Mouse (Mus musculus): ENCODE measurements around the gene Apip. TPM values are rescaled to one million over a fixed set of nuclear protein-coding genes. Genes with fewer than 3 reads are reported as not detected.

Apip gene
- polyA plus RNA-seq, 1 experiment: 7.1 TPM

DNA sequence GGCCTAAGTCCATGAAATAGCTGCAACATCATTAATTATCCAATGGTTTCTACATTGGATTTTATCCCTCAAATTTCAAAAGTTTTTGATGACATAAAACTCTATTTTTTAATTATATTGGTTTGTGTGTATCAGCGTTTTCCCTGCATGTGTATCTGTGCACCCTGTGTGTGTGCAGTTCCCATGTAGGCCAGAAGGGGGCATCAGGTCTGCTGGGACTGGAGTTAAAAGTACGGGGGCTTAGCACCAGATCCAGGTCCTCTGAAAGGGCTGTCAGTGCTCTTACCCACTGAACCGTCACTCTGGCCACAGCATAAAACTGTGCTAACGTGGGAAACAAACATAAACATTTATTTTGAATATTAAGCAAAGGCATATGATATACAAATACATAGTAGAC is 14.6 kb downstream of the Apip start:
- no peak for TF ChIP-seq CTCF (IDR thresholded peaks at IDR 0.05; ENCODE audit: extremely low read depth, insufficient read depth, insufficient read length, insufficient replicate concordance)
- TF ChIP-seq POLR2A (IDR thresholded peaks at IDR 0.05; ENCODE audit: low read depth, low read length): no peak
- WGBS: 97% methylated on average over 4 of the region's 4 CpGs
- no peak overlapping the region for H3K4me3 ChIP-seq (ENCODE audit: extremely low read depth, insufficient read depth, insufficient read length)

DNA sequence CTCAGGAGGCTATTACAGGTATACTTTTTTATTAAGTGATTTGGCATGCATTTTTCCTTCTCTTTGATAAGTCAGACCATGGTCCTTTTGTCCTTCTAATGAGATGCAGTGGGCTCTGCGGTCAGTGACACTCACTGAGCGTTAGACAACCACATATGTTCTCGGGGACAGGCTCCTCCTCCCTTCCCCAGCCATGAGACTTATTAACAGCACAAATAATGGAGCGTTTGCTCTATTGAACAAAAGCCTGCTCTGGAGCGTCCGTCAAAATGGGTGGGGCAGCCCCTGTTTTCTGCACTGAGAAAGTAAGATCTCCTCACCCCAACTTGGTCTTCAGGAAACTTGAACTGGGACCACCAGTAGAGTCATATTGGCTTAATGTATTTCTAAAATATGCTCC is 16.0 kb downstream of the Apip start:
- DNase-seq (ENCODE audit: low read depth in 1 of 2, low spot score in 2 of 2): no peak
- H3K36me3 ChIP-seq (ENCODE audit: control insufficient read depth, insufficient read depth, low read length): peaks cover 6% of the 10 kb centered on the region
- WGBS: 94% methylated on average over 6 of the region's 6 CpGs
- no peaks in the 10 kb centered on the region for H3K27me3 ChIP-seq (ENCODE audit: control insufficient read depth, insufficient read depth, low read length)
- no peaks in the 10 kb centered on the region for H3K4me1 ChIP-seq (ENCODE audit: control insufficient read depth, insufficient read depth, insufficient read length)
- H3K27ac ChIP-seq (ENCODE audit: insufficient read depth, low read length): no peak overlapping the region
- TF ChIP-seq CTCF (IDR thresholded peaks at IDR 0.05; ENCODE audit: extremely low read depth, insufficient read depth, insufficient read length, insufficient replicate concordance) (no peak), POLR2A (IDR thresholded peaks at IDR 0.05; ENCODE audit: low read depth, low read length) (no peak)
- no peak overlapping the region for H3K4me3 ChIP-seq (ENCODE audit: extremely low read depth, insufficient read depth, insufficient read length)

More for the DNA sequence above, 14.6 kb downstream of the Apip start:
- peaks cover 2% of the 10 kb centered on the region for H3K36me3 ChIP-seq (ENCODE audit: control insufficient read depth, insufficient read depth, low read length)
- no peak for DNase-seq (ENCODE audit: low read depth in 1 of 2, low spot score in 2 of 2)
- no peaks in the 10 kb centered on the region for H3K4me1 ChIP-seq (ENCODE audit: control insufficient read depth, insufficient read depth, insufficient read length)
- H3K27me3 ChIP-seq (ENCODE audit: control insufficient read depth, insufficient read depth, low read length): no peaks in the 10 kb centered on the region
- no peak overlapping the region for H3K27ac ChIP-seq (ENCODE audit: insufficient read depth, low read length)

DNA sequence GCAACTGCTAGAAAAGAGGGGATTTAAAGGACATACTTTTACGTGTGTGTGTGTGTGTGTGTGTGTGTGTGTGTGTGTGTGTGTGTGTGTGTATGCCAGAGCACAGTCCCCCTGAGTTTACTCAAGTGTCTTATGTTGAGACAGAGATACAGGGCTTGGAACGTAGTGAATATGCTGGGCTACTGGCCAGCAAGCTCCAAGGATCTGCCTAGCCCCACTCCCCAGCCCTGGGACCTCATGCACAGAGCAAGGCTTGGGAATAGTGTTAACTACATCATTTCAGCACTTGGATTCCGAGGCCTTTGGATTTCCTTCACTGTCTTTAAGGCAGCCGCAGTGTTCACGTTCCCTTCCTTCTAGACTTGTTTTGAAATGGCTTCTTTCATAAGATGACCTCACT is 29.1 kb downstream of the Apip start:
- Histone ChIP-seq H3K4me1 (ENCODE audit: control insufficient read depth, insufficient read depth, insufficient read length) (no peaks in the 10 kb centered on the region), H3K27me3 (ENCODE audit: control insufficient read depth, insufficient read depth, low read length) (no peaks in the 10 kb centered on the region), H3K27ac (ENCODE audit: insufficient read depth, low read length) (no peak overlapping the region), H3K36me3 (ENCODE audit: control insufficient read depth, insufficient read depth, low read length) (no peaks in the 10 kb centered on the region), H3K4me3 (ENCODE audit: extremely low read depth, insufficient read depth, insufficient read length) (no peak overlapping the region)
- no peak for DNase-seq (ENCODE audit: low read depth in 1 of 2, low spot score in 2 of 2)
- TF ChIP-seq POLR2A (IDR thresholded peaks at IDR 0.05; ENCODE audit: low read depth, low read length): no peak
- no peak for TF ChIP-seq CTCF (IDR thresholded peaks at IDR 0.05; ENCODE audit: extremely low read depth, insufficient read depth, insufficient read length, insufficient replicate concordance)
- WGBS: 86% methylated on average over 5 of the region's 5 CpGs

DNA sequence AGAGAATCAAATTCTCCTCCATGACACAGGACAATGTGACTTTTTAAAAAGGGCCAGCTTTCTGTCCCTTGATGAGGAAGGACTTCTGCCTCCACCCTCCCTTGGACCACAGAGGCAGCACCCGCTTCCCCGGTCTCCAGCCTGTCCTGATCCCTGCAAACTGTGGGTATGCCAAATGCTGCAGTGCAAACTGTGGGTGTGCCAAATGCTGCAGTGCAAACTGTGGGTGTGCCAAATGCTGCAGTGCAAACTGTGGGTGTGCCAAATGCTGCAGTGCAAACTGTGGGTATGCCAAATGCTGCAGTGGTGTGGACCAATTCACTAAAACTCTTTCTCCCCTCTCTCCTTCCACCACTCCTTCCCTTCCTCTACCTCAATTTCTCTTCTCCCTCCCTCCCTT is 32.7 kb downstream of the Apip start:
- no peak for DNase-seq (ENCODE audit: low read depth in 1 of 2, low spot score in 2 of 2)
- H3K27ac ChIP-seq (ENCODE audit: insufficient read depth, low read length): no peak overlapping the region
- no peaks in the 10 kb centered on the region for H3K27me3 ChIP-seq (ENCODE audit: control insufficient read depth, insufficient read depth, low read length)
- H3K4me3 ChIP-seq (ENCODE audit: extremely low read depth, insufficient read depth, insufficient read length): no peak overlapping the region
- H3K36me3 ChIP-seq (ENCODE audit: control insufficient read depth, insufficient read depth, low read length): no peaks in the 10 kb centered on the region
- no peaks in the 10 kb centered on the region for H3K4me1 ChIP-seq (ENCODE audit: control insufficient read depth, insufficient read depth, insufficient read length)
- TF ChIP-seq POLR2A (IDR thresholded peaks at IDR 0.05; ENCODE audit: low read depth, low read length): no peak
- TF ChIP-seq CTCF (IDR thresholded peaks at IDR 0.05; ENCODE audit: extremely low read depth, insufficient read depth, insufficient read length, insufficient replicate concordance): no peak
- 91% methylated on average over 2 of the region's 2 CpGs for WGBS

DNA sequence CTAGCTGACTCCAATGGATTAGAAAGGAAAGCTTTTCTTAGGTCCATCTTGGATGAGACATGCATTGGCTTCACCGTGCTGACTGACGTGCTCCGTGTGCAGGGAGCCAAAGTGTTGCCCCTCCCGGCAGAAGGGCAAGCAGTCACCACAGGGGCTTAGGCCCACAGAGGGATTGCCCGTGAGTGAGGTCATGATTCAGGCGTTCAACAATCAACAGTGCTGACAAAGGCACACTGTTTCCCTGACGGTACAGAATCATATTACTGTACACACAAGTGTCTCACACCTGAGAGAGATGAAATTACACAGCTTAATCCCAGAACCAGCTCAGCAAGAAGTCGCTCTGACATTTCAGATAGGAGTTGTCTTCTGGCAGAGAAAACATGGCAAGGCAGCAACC is 38.2 kb downstream of the Apip start:
- DNase-seq (ENCODE audit: low read depth in 1 of 2, low spot score in 2 of 2): no peak
- TF ChIP-seq POLR2A (IDR thresholded peaks at IDR 0.05; ENCODE audit: low read depth, low read length): no peak
- no peak for TF ChIP-seq CTCF (IDR thresholded peaks at IDR 0.05; ENCODE audit: extremely low read depth, insufficient read depth, insufficient read length, insufficient replicate concordance)
- WGBS: 90% methylated on average over 8 of the region's 8 CpGs
- no peaks in the 10 kb centered on the region for H3K36me3 ChIP-seq (ENCODE audit: control insufficient read depth, insufficient read depth, low read length)
- no peaks in the 10 kb centered on the region for H3K27me3 ChIP-seq (ENCODE audit: control insufficient read depth, insufficient read depth, low read length)
- no peaks in the 10 kb centered on the region for H3K4me1 ChIP-seq (ENCODE audit: control insufficient read depth, insufficient read depth, insufficient read length)
- no peak overlapping the region for H3K27ac ChIP-seq (ENCODE audit: insufficient read depth, low read length)
- no peak overlapping the region for H3K4me3 ChIP-seq (ENCODE audit: extremely low read depth, insufficient read depth, insufficient read length)

DNA sequence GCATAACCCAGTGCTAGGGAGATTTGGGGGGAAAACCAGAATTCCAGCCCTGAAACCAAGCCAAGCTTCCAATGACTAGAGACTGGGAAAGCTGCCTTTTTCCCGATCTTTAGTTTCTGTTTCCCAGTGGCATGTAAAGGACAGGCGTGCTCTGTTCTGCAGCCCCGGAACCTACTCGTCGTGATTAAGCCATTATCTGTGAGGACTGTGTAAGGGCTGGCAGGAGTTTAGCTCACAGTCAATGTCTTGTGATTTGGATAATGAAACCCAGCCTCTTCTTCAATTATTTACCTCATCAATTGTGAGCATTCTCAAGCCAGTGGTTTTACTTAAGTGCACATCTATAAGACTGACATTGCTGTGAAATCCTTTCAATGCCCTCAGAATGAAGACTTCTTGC is 43.7 kb downstream of the Apip start:
- 80% methylated on average over 5 of the region's 5 CpGs for WGBS
- Histone ChIP-seq H3K27me3 (ENCODE audit: control insufficient read depth, insufficient read depth, low read length) (no peaks in the 10 kb centered on the region), H3K4me3 (ENCODE audit: extremely low read depth, insufficient read depth, insufficient read length) (no peak overlapping the region), H3K36me3 (ENCODE audit: control insufficient read depth, insufficient read depth, low read length) (no peaks in the 10 kb centered on the region), H3K4me1 (ENCODE audit: control insufficient read depth, insufficient read depth, insufficient read length) (no peaks in the 10 kb centered on the region), H3K27ac (ENCODE audit: insufficient read depth, low read length) (no peak overlapping the region)
- TF ChIP-seq CTCF (IDR thresholded peaks at IDR 0.05; ENCODE audit: extremely low read depth, insufficient read depth, insufficient read length, insufficient replicate concordance) (no peak), POLR2A (IDR thresholded peaks at IDR 0.05; ENCODE audit: low read depth, low read length) (no peak)
- DNase-seq (ENCODE audit: low read depth in 1 of 2, low spot score in 2 of 2): no peak

DNA sequence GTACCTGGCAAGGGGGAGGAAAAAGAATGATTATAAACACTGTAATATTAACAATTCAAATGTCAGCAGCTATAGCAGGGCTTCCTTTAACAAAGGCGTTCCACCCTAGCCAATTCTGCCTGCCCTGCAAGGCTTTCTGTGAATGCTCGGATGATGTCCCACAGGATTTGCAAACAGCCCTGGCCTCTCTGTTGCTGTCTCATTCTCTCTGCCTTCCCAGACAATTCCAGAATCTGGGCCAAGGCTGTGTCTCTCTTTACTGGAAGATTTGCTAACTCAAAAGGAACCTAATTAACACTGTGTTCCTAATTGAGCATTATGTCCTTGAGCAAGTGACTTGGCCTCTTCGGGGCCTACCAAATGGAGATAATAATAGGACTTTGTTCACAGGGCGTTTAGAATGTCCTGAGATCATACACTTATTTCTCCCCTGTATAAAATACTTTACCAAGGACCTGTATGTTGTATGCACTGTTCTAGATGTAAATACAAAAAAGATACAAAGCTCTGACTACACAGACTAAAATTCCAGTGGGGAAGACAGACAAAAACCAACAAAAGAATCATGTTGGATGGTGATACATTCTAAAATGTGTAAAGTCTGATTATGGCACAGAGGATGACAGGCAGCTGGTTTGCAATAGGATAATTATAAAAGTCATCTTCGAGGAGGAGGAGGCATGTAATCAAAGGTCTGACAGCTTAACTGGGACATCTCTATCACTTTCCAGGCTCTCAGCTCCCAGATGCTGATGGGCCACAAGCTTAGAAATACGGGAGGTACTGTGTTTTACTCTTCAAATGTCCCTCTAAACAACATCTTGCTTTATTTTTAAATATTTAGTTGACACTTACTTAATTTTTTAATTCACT is 45.1 kb downstream of the Apip start:
- H3K27ac ChIP-seq (ENCODE audit: insufficient read depth, low read length): no peak overlapping the region
- H3K4me1 ChIP-seq (ENCODE audit: control insufficient read depth, insufficient read depth, insufficient read length): no peaks in the 10 kb centered on the region
- no peak for TF ChIP-seq CTCF (IDR thresholded peaks at IDR 0.05; ENCODE audit: extremely low read depth, insufficient read depth, insufficient read length, insufficient replicate concordance)
- no peak for TF ChIP-seq POLR2A (IDR thresholded peaks at IDR 0.05; ENCODE audit: low read depth, low read length)
- no peak overlapping the region for H3K4me3 ChIP-seq (ENCODE audit: extremely low read depth, insufficient read depth, insufficient read length)
- 79% methylated on average over 6 of the region's 6 CpGs for WGBS
- no peaks in the 10 kb centered on the region for H3K36me3 ChIP-seq (ENCODE audit: control insufficient read depth, insufficient read depth, low read length)
- H3K27me3 ChIP-seq (ENCODE audit: control insufficient read depth, insufficient read depth, low read length): no peaks in the 10 kb centered on the region
- DNase-seq (ENCODE audit: low read depth in 1 of 2, low spot score in 2 of 2): no peak

All from spleen, adult 2 months (tissue).